Mouse (Mus musculus) adrenal gland, postnatal 0 days (tissue): ENCODE results near the gene Vmn1r90. TPM values are rescaled to one million over a fixed set of nuclear protein-coding genes. Genes with fewer than 3 reads are reported as not detected.

ENCODE experiments used
- polyA plus RNA-seq: library from polyadenylated mRNA; unstranded; fragments of >200 nt; fragmentation: Nextera tagmentation; extraction: Ambion mirVana; gene quantifications from 2 replicates; pipeline ENCODE4 v1.2.1, GENCODE M21; 2015

Vmn1r90 gene
- 0.05 and 0.06 TPM in 2 replicates for polyA plus RNA-seq

GRCm38 (mm10) chr7:14563406-14563805 is at the start of gene Vmn1r90:
Gene Vmn1r90 (minus strand): TSS chr7:14563506.

Other genes starting within 250 kb of the Vmn1r90 start
- not detected in 2 replicates for gene Obox8, start 229.9 kb downstream of the Vmn1r90 start, polyA plus RNA-seq
- gene Sult2a8, start 116.7 kb downstream of the Vmn1r90 start, polyA plus RNA-seq = 0.30 and 0.40 TPM in 2 replicates
- gene Sult2a7, start 69.3 kb downstream of the Vmn1r90 start, polyA plus RNA-seq = not detected in 2 replicates
- gene Obox7, start 96.0 kb upstream of the Vmn1r90 start, polyA plus RNA-seq = not detected in 2 replicates